Mouse (Mus musculus): ENCODE measurements around the gene Tmcc1. TPM values are rescaled to one million over a fixed set of nuclear protein-coding genes. Genes with fewer than 3 reads are reported as not detected.
"Not testable (repeated sequence)": the region's sequence is repeated elsewhere in the genome, so short reads cannot be mapped to it uniquely, and the experiment has no call there.

The Tmcc1 gene
- polyA plus RNA-seq, 1 experiment from 2014 or later = 11.8 TPM

GRCm38 (mm10) chr6:116077608-116078007 lies 115.7 kb downstream of the Tmcc1 start:
- Histone ChIP-seq H3K36me3 (ENCODE audit: control insufficient read depth, insufficient read depth, low read length) (no peaks in the 10 kb centered on the region), H3K4me3 (ENCODE audit: low read depth, low read length) (no peak overlapping the region), H3K4me1 (replicated peaks; ENCODE audit: control insufficient read depth, insufficient read depth, low read length) (peaks cover 5% of the 10 kb centered on the region), H3K9me3 (ENCODE audit: control insufficient read depth, low read length) (no peaks in the 10 kb centered on the region), H3K27me3 (replicated peaks; ENCODE audit: control insufficient read depth, insufficient read depth, low read length) (no peaks in the 10 kb centered on the region), H3K4me2 (ENCODE audit: low read length) (no peak overlapping the region), H3K9ac (ENCODE audit: low read length) (no peak overlapping the region), H3K27ac (ENCODE audit: low read depth) (no peak overlapping the region)
- DNase-seq (ENCODE audit: low spot score) (no peak), ATAC-seq (replicated peaks; ENCODE audit: low FRiP score, low TSS enrichment, low read depth) (no peak)
- 67% methylated on average over 3 of the region's 3 CpGs for WGBS

GRCm38 (mm10) chr6:116074892-116075291 lies 118.4 kb downstream of the Tmcc1 start:
- no peak for ATAC-seq (replicated peaks; ENCODE audit: low FRiP score, low TSS enrichment, low read depth)
- no peak overlapping the region for H3K27ac ChIP-seq (ENCODE audit: low read depth)

GRCm38 (mm10) chr6:116073610-116074009 lies 119.7 kb downstream of the Tmcc1 start:
- no peak overlapping the region for H3K9ac ChIP-seq (ENCODE audit: low read length)
- H3K36me3 ChIP-seq (ENCODE audit: control insufficient read depth, insufficient read depth, low read length) = no peaks in the 10 kb centered on the region
- no peaks in the 10 kb centered on the region for H3K9me3 ChIP-seq (ENCODE audit: control insufficient read depth, low read length)
- H3K4me1 ChIP-seq (replicated peaks; ENCODE audit: control insufficient read depth, insufficient read depth, low read length) = peaks cover 5% of the 10 kb centered on the region
- no peak overlapping the region for H3K4me3 ChIP-seq (ENCODE audit: low read depth, low read length)
- ATAC-seq (replicated peaks; ENCODE audit: low FRiP score, low TSS enrichment, low read depth) (no peak), DNase-seq (ENCODE audit: low spot score) (no peak)
- H3K4me2 ChIP-seq (ENCODE audit: low read length) = no peak overlapping the region
- 87% methylated on average over 4 of the region's 4 CpGs for WGBS
- H3K27me3 ChIP-seq (replicated peaks; ENCODE audit: control insufficient read depth, insufficient read depth, low read length) = no peaks in the 10 kb centered on the region
- no peak overlapping the region for H3K27ac ChIP-seq (ENCODE audit: low read depth)

More at GRCm38 (mm10) chr6:116074892-116075291, 118.4 kb downstream of the Tmcc1 start:
- DNase-seq (ENCODE audit: low spot score) = no peak
- Histone ChIP-seq H3K9ac (ENCODE audit: low read length) (no peak overlapping the region), H3K27me3 (replicated peaks; ENCODE audit: control insufficient read depth, insufficient read depth, low read length) (no peaks in the 10 kb centered on the region), H3K4me1 (replicated peaks; ENCODE audit: control insufficient read depth, insufficient read depth, low read length) (peaks cover 5% of the 10 kb centered on the region), H3K36me3 (ENCODE audit: control insufficient read depth, insufficient read depth, low read length) (no peaks in the 10 kb centered on the region), H3K4me2 (ENCODE audit: low read length) (no peak overlapping the region), H3K9me3 (ENCODE audit: control insufficient read depth, low read length) (no peaks in the 10 kb centered on the region), H3K4me3 (ENCODE audit: low read depth, low read length) (no peak overlapping the region)

- H3K36me3 ChIP-seq (ENCODE audit: control insufficient read depth, insufficient read depth, low read length) = no peaks in the 10 kb centered on the region
- peaks cover 5% of the 10 kb centered on the region for H3K4me1 ChIP-seq (replicated peaks; ENCODE audit: control insufficient read depth, insufficient read depth, low read length)
- DNase-seq (ENCODE audit: low spot score) (no peak), ATAC-seq (replicated peaks; ENCODE audit: low FRiP score, low TSS enrichment, low read depth) (no peak)
- 44% methylated on average over 8 of the region's 8 CpGs for WGBS
- no peaks in the 10 kb centered on the region for H3K27me3 ChIP-seq (replicated peaks; ENCODE audit: control insufficient read depth, insufficient read depth, low read length)
- no peak overlapping the region for H3K4me3 ChIP-seq (ENCODE audit: low read depth, low read length)
- H3K9ac ChIP-seq (ENCODE audit: low read length) = no peak overlapping the region
- peak overlapping the region; percentile 28; the same call in 1 of the 2 replicates for H3K27ac ChIP-seq (ENCODE audit: low read depth)
- no peaks in the 10 kb centered on the region for H3K9me3 ChIP-seq (ENCODE audit: control insufficient read depth, low read length)
- H3K4me2 ChIP-seq (ENCODE audit: low read length) = peak overlapping the region; percentile 13; the same call in 1 of the 2 replicates
These were observed 120.5 kb downstream of the Tmcc1 start for GRCm38 (mm10) chr6:116072746-116073261.

- H3K4me2 ChIP-seq (ENCODE audit: low read length) = 0 out of 2 replicates have a peak overlapping the region, but pooled peaks have one; percentile 6
- H3K4me3 ChIP-seq (ENCODE audit: low read depth, low read length) = no peak overlapping the region
- H3K9ac ChIP-seq (ENCODE audit: low read length) = no peak overlapping the region
- H3K27me3 ChIP-seq (replicated peaks; ENCODE audit: control insufficient read depth, insufficient read depth, low read length) = no peaks in the 10 kb centered on the region
- H3K4me1 ChIP-seq (replicated peaks; ENCODE audit: control insufficient read depth, insufficient read depth, low read length) = peaks cover 5% of the 10 kb centered on the region
- no peak for ATAC-seq (replicated peaks; ENCODE audit: low FRiP score, low TSS enrichment, low read depth)
- H3K27ac ChIP-seq (ENCODE audit: low read depth) = peak overlapping the region; percentile 28; the same call in 1 of the 2 replicates
- no peak for DNase-seq (ENCODE audit: low spot score)
- WGBS = 68% methylated on average over 6 of the region's 6 CpGs
- H3K9me3 ChIP-seq (ENCODE audit: control insufficient read depth, low read length) = no peaks in the 10 kb centered on the region
- no peaks in the 10 kb centered on the region for H3K36me3 ChIP-seq (ENCODE audit: control insufficient read depth, insufficient read depth, low read length)
These were observed 121.0 kb downstream of the Tmcc1 start for GRCm38 (mm10) chr6:116072221-116072745.

GRCm38 (mm10) chr6:116071781-116072180 lies 121.5 kb downstream of the Tmcc1 start:
- no peak overlapping the region for H3K27ac ChIP-seq (ENCODE audit: low read depth)
- H3K4me3 ChIP-seq (ENCODE audit: low read depth, low read length) = no peak overlapping the region
- DNase-seq (ENCODE audit: low spot score) = no peak
- WGBS = 86% methylated on average over 2 of the region's 2 CpGs
- H3K36me3 ChIP-seq (ENCODE audit: control insufficient read depth, insufficient read depth, low read length) = no peaks in the 10 kb centered on the region
- no peak for ATAC-seq (replicated peaks; ENCODE audit: low FRiP score, low TSS enrichment, low read depth)
- no peak overlapping the region for H3K9ac ChIP-seq (ENCODE audit: low read length)
- no peaks in the 10 kb centered on the region for H3K27me3 ChIP-seq (replicated peaks; ENCODE audit: control insufficient read depth, insufficient read depth, low read length)
- no peak overlapping the region for H3K4me2 ChIP-seq (ENCODE audit: low read length)
- peaks cover 5% of the 10 kb centered on the region for H3K4me1 ChIP-seq (replicated peaks; ENCODE audit: control insufficient read depth, insufficient read depth, low read length)
- no peaks in the 10 kb centered on the region for H3K9me3 ChIP-seq (ENCODE audit: control insufficient read depth, low read length)

GRCm38 (mm10) chr6:116070558-116070957 lies 122.7 kb downstream of the Tmcc1 start:
- no peaks in the 10 kb centered on the region for H3K36me3 ChIP-seq (ENCODE audit: control insufficient read depth, insufficient read depth, low read length)
- ATAC-seq (replicated peaks; ENCODE audit: low FRiP score, low TSS enrichment, low read depth) = no peak

GRCm38 (mm10) chr6:116063516-116063915 lies 129.8 kb downstream of the Tmcc1 start:
- no peaks in the 10 kb centered on the region for H3K27me3 ChIP-seq (replicated peaks; ENCODE audit: control insufficient read depth, insufficient read depth, low read length)
- ATAC-seq (replicated peaks; ENCODE audit: low FRiP score, low TSS enrichment, low read depth) (no peak), DNase-seq (ENCODE audit: low spot score) (no peak)
- WGBS = 71% methylated on average over 1 of the region's 1 CpGs
- no peaks in the 10 kb centered on the region for H3K36me3 ChIP-seq (ENCODE audit: control insufficient read depth, insufficient read depth, low read length)
- no peak overlapping the region for H3K27ac ChIP-seq (ENCODE audit: low read depth)
- H3K9ac ChIP-seq (ENCODE audit: low read length) = no peak overlapping the region
- H3K4me3 ChIP-seq (ENCODE audit: low read depth, low read length) = no peak overlapping the region
- H3K4me1 ChIP-seq (replicated peaks; ENCODE audit: control insufficient read depth, insufficient read depth, low read length) = no peaks in the 10 kb centered on the region
- no peak overlapping the region for H3K4me2 ChIP-seq (ENCODE audit: low read length)
- H3K9me3 ChIP-seq (ENCODE audit: control insufficient read depth, low read length) = no peaks in the 10 kb centered on the region

More at GRCm38 (mm10) chr6:116070558-116070957, 122.7 kb downstream of the Tmcc1 start:
- H3K9me3 ChIP-seq (ENCODE audit: control insufficient read depth, low read length) = no peaks in the 10 kb centered on the region
- peaks cover 5% of the 10 kb centered on the region for H3K4me1 ChIP-seq (replicated peaks; ENCODE audit: control insufficient read depth, insufficient read depth, low read length)
- DNase-seq (ENCODE audit: low spot score) = no peak
- H3K27me3 ChIP-seq (replicated peaks; ENCODE audit: control insufficient read depth, insufficient read depth, low read length) = no peaks in the 10 kb centered on the region
- WGBS = 94% methylated on average over 3 of the region's 3 CpGs
- no peak overlapping the region for H3K27ac ChIP-seq (ENCODE audit: low read depth)
- no peak overlapping the region for H3K4me3 ChIP-seq (ENCODE audit: low read depth, low read length)
- no peak overlapping the region for H3K9ac ChIP-seq (ENCODE audit: low read length)
- no peak overlapping the region for H3K4me2 ChIP-seq (ENCODE audit: low read length)

GRCm38 (mm10) chr6:116059542-116059941 lies 133.7 kb downstream of the Tmcc1 start:
- not testable (repeated sequence) for H3K4me3 ChIP-seq (ENCODE audit: low read depth, low read length); H3K9ac ChIP-seq (ENCODE audit: low read length); H3K4me2 ChIP-seq (ENCODE audit: low read length); ATAC-seq (replicated peaks; ENCODE audit: low FRiP score, low TSS enrichment, low read depth); H3K36me3 ChIP-seq (ENCODE audit: control insufficient read depth, insufficient read depth, low read length); H3K9me3 ChIP-seq (ENCODE audit: control insufficient read depth, low read length); H3K27me3 ChIP-seq (replicated peaks; ENCODE audit: control insufficient read depth, insufficient read depth, low read length); DNase-seq (ENCODE audit: low spot score); H3K27ac ChIP-seq (ENCODE audit: low read depth); H3K4me1 ChIP-seq (replicated peaks; ENCODE audit: control insufficient read depth, insufficient read depth, low read length)

Measured in intestine, embryonic 14.5 days (tissue).